Mouse (Mus musculus) hematopoietic stem cell, adult 5-6 weeks (primary cell): ENCODE results near the gene Rnf186. TPM values are rescaled to one million over a fixed set of nuclear protein-coding genes. Genes with fewer than 3 reads are reported as not detected.

Experiments
- ATAC-seq, 2 experiments: fragments of 125-278 bp in 1 of 2; replicated peaks in 1 of 2; 2 replicates each; pipeline ENCODE4 v1.8.0; 2016 to 2017; ENCODE audit warnings: inconsistent platforms in 2 of 2, mild to moderate bottlenecking in 2 of 2, moderate number of reproducible peaks in 2 of 2, low read depth in 1 of 2, moderate TSS enrichment in 1 of 2; ENCODE audit not compliant: low FRiP score in 2 of 2, poor library complexity in 2 of 2, severe bottlenecking in 2 of 2, insufficient read depth in 1 of 2, low TSS enrichment in 1 of 2
- total RNA-seq: library from RNA; stranded (forward); fragments of 172-1452, 232-1000 nt; gene quantifications from 2 replicates; pipeline ENCODE4 v1.2.3, GENCODE M21; 2017

The Rnf186 gene
- total RNA-seq, 1 experiment from 2014 or later, result not detected

DNA sequence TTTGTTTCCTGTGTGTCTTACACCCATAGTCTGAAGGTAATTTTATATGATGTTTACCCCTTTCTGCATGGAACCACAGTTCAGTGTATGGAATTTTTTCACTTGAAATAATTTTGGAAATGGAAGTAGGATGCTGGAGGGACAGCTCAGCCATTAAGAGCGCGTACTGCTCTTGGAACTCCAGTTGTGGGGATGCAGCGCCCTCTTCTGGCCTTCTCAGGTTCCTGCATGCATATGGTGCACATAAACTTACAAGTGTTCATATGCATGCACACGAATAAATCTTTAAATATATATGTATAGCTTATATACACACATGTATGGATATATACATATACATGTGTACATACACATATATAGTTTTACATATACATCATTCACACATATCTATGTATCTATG, 30.2 kb downstream of the Rnf186 start:
- no peak for ATAC-seq

- ATAC-seq, result no peak
Observed at GRCm38 (mm10) chr4:138998611-138999010, 31.7 kb downstream of the Rnf186 start.

GRCm38 (mm10) chr4:139001026-139001425, 34.1 kb downstream of the Rnf186 start:
- ATAC-seq, result no peak

DNA sequence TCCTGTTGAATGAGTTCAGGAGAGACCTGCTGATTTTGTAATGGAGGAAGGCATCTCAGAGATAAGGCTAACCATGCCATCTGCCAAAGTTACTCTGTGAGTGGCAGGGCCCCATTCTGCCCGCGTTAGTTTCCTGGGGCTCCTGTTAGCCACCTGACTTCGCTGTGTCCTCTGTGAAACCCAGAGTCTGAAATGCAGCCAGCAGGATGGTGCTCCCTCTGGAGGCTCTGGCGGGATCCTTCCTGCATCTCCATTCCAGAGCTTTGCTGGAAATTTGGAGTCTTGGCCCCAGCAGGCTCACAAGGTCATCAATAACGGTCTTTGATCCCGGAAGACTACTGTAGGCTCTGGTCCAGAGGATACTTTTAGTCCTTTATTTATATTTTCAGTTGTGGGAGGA, 34.5 kb downstream of the Rnf186 start:
- ATAC-seq, result no peak

- ATAC-seq, result no peak
Observed at GRCm38 (mm10) chr4:139004067-139004466, 37.2 kb downstream of the Rnf186 start.

DNA sequence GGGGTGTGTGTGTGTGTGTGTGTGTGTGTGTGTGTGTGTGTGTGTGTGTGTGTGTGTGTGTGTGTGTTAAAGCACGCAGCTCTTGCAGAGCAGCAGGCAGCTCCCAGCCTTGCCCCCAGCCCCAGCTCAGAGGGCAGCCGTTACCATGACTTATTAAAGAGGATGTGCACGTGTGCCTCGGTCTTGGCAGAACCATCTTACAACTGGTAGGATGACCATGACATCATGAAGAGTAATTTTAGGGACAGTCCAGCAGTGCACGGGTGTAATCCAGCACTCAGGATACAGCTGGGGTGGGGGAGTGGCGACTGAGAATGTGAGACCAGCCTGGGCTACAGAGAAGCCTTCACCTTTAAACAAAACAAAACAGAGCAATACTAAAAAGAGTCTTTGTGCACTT, 38.3 kb downstream of the Rnf186 start:
- no peak for ATAC-seq

GRCm38 (mm10) chr4:139007353-139007752, 40.4 kb downstream of the Rnf186 start:
- ATAC-seq, result no peak

GRCm38 (mm10) chr4:139007981-139008536, 41.1 kb downstream of the Rnf186 start:
- ATAC-seq, result no peak

DNA sequence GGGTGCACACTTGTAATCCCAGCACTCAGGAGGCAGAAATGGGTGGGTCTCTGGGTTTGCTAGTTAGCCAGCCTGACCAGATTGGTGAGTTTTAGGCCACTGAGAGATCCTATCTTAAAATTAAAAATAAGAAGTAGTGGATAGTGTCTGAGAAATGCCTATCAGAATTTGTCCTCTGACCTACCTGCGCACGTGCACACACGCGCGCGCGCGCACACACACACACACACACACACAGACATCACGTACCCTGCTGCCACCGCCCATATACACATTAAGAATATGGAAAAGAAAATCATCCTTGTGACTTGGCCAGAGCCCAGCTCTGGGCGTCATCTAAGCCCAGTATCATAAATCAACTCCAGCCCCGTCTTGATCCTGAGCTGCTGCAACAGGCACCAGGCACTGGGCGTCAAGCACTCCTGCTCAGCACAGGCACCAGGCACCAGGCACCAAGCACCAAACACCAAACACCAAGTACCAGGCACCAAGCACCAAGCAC, 44.3 kb downstream of the Rnf186 start:
- no peak for ATAC-seq

DNA sequence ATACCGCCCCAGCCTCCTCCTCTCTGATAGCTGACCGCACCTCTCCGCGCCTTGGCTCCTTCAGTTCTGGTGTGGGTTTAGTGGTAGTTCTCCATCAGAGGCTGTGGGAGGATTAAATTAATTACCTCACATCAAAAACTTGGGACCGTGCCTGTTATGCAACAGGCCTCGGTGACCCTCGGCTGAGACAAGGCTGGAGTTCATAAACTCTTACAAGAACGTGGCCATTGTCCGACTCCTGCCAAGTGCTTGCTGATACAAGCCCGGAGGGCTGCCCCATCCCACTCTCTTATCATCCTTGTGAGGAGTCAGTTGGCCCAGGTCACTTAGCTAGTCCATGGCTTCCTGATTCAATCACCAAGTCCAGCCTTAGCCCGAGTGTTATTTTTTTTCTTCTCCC, 46.4 kb downstream of the Rnf186 start:
- ATAC-seq, result no peak

- no peak for ATAC-seq
Observed at GRCm38 (mm10) chr4:139014793-139015192, 47.9 kb downstream of the Rnf186 start.

Other genes starting within 250 kb of the Rnf186 start
- gene Pla2g2c, start 242.3 kb upstream of the Rnf186 start, total RNA-seq, result not detected in 2 replicates
- gene Ubxn10, start 229.9 kb upstream of the Rnf186 start, total RNA-seq, result not detected in 2 replicates
- gene Pla2g2f, start 209.5 kb upstream of the Rnf186 start, total RNA-seq, result not detected in 2 replicates
- gene Pla2g2d, start 191.4 kb upstream of the Rnf186 start, total RNA-seq, result not detected in 2 replicates
- not detected in 2 replicates for gene Pla2g5, start 103.6 kb upstream of the Rnf186 start, total RNA-seq
- gene Gm13030, start 93.1 kb upstream of the Rnf186 start, total RNA-seq, result not detected in 2 replicates
- not detected in 2 replicates for gene Pla2g2e, start 89.2 kb upstream of the Rnf186 start, total RNA-seq
- gene Otud3, start 53.2 kb upstream of the Rnf186 start, total RNA-seq, result 10.4 and 12.3 TPM in 2 replicates
- gene Tmco4, start 5.8 kb downstream of the Rnf186 start, total RNA-seq, result 14.0 and 22.8 TPM in 2 replicates
- gene Htr6, start 108.5 kb downstream of the Rnf186 start, total RNA-seq, result not detected in 2 replicates
- 0.45 TPM in 1 of 2 replicates, not detected in the other for gene Nbl1, start 125.9 kb downstream of the Rnf186 start, total RNA-seq
- 93.3 and 143 TPM in 2 replicates for gene Minos1, start 164.0 kb downstream of the Rnf186 start, total RNA-seq
- 96.1 and 101 TPM in 2 replicates for gene Capzb, start 225.8 kb downstream of the Rnf186 start, total RNA-seq